Mouse (Mus musculus) erythroblast, embryonic 14.5 days (primary cell): ENCODE data around the gene Psmc4.

Experiments used
- GATA1 ChIP-seq: IDR thresholded peaks from 2 replicates; pipeline ENCODE4 v1.6.1; 2012; ENCODE audit warnings: low read length, inconsistent platforms, mixed read lengths
- TAL1 ChIP-seq: IDR thresholded peaks from 3 replicates; pipeline ENCODE4 v1.6.1; 2012; ENCODE audit warnings: low read length, inconsistent platforms, mixed read lengths

GRCm38 (mm10) chr7:28093541-28093940, 43.6 kb upstream of the Psmc4 start:
- TF ChIP-seq TAL1: no peak
- no peak for TF ChIP-seq GATA1
